Mouse (Mus musculus) liver, postnatal 0 days (tissue): ENCODE measurements around the gene Depp1.
"Not testable (repeated sequence)": the region's sequence is repeated elsewhere in the genome, so short reads cannot be mapped to it uniquely, and the experiment has no call there.

ENCODE experiments used
- CTCF ChIP-seq: sonication (generic); IDR thresholded peaks from 2 replicates; pipeline ENCODE4 v1.5.1; 2016; ENCODE audit warnings: antibody characterized with exemption, low read depth
- EP300 ChIP-seq: IDR thresholded peaks from 2 replicates; pipeline ENCODE4 v1.6.1; 2016; ENCODE audit warnings: antibody characterized with exemption, low read depth, mild to moderate bottlenecking

DNA sequence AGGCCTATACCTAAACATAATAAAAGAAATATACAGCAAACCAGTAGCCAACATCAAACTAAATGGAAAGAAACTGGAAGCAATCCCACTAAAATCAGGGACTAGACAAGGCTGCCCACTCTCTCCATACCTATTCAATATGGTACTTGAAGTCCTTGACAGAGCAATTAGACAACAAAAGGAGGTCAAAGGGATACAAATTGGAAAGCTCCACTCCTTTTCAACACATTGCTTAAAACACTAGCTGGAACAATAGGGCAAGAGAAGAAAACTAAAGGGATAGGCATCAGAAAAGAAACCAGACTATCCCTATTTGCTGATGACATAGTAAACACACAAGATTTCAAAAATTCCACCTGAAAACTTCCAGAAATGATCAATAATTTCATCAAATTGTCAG, 49.4 kb upstream of the Depp1 start:
- TF ChIP-seq EP300, CTCF: not testable (repeated sequence)
